Mouse (Mus musculus): ENCODE data around the gene Pnpla5. TPM values are rescaled to one million over a fixed set of nuclear protein-coding genes. Genes with fewer than 3 reads are reported as not detected.

The Pnpla5 gene
- polyA plus RNA-seq, 1 experiment from 2014 or later, result 0.05 TPM

GRCm38 (mm10) chr15:84136473-84137415 is 13.8 kb upstream of the Pnpla5 start:
- H3K27me3 ChIP-seq (ENCODE audit: insufficient read depth, low read length), result no peaks in the 10 kb centered on the region
- no peak overlapping the region for H3K4me3 ChIP-seq (ENCODE audit: low read depth, low read length)
- no peak overlapping the region for H3K9ac ChIP-seq (replicated peaks)
- H3K4me1 ChIP-seq (ENCODE audit: insufficient read depth), result peaks cover 3% of the 10 kb centered on the region; the same call in 1 of the 2 replicates
- DNase-seq, result no peak
- 42% methylated on average over 12 of the region's 12 CpGs for whole genome bisulfite sequencing (ENCODE audit: insufficient replicate concordance)
- no peaks in the 10 kb centered on the region for H3K36me3 ChIP-seq (replicated peaks; ENCODE audit: insufficient read depth, low read length)
- H3K4me2 ChIP-seq (ENCODE audit: low read depth, low read length), result no peak overlapping the region
- TF ChIP-seq EP300 (IDR thresholded peaks at IDR 0.05; ENCODE audit: low read depth) (no peak), CTCF (IDR thresholded peaks at IDR 0.05; ENCODE audit: low read depth) (no peak)
- H3K9me3 ChIP-seq (ENCODE audit: low read length), result no peaks in the 10 kb centered on the region
- H3K27ac ChIP-seq (ENCODE audit: low read depth), result no peak overlapping the region
- no peak for ATAC-seq

- Histone ChIP-seq H3K27ac (ENCODE audit: low read depth) (no peak overlapping the region), H3K27me3 (ENCODE audit: insufficient read depth, low read length) (no peaks in the 10 kb centered on the region), H3K9me3 (ENCODE audit: low read length) (no peaks in the 10 kb centered on the region), H3K4me2 (ENCODE audit: low read depth, low read length) (no peak overlapping the region), H3K9ac (replicated peaks) (no peak overlapping the region), H3K4me1 (ENCODE audit: insufficient read depth) (peaks cover 3% of the 10 kb centered on the region; the same call in 1 of the 2 replicates), H3K36me3 (replicated peaks; ENCODE audit: insufficient read depth, low read length) (no peaks in the 10 kb centered on the region), H3K4me3 (ENCODE audit: low read depth, low read length) (no peak overlapping the region)
- ATAC-seq (no peak), DNase-seq (peak; percentile 65)
- TF ChIP-seq EP300 (IDR thresholded peaks at IDR 0.05; ENCODE audit: low read depth) (no peak), CTCF (IDR thresholded peaks at IDR 0.05; ENCODE audit: low read depth) (peak; percentile 78)
- WGBS (ENCODE audit: insufficient replicate concordance), result 73% methylated on average over 5 of the region's 5 CpGs
These were observed 12.5 kb upstream of the Pnpla5 start for GRCm38 (mm10) chr15:84135472-84135871.

- WGBS (ENCODE audit: insufficient replicate concordance), result 55% methylated on average over 4 of the region's 4 CpGs
- DNase-seq, result no peak
These were observed 10.5 kb upstream of the Pnpla5 start for GRCm38 (mm10) chr15:84133440-84133839.

GRCm38 (mm10) chr15:84131971-84132370 is 9.0 kb upstream of the Pnpla5 start:
- no peak overlapping the region for H3K4me3 ChIP-seq (ENCODE audit: low read depth, low read length)
- ATAC-seq (no peak), DNase-seq (no peak)
- H3K9ac ChIP-seq (replicated peaks), result no peak overlapping the region
- no peaks in the 10 kb centered on the region for H3K36me3 ChIP-seq (replicated peaks; ENCODE audit: insufficient read depth, low read length)
- 78% methylated on average over 7 of the region's 7 CpGs for WGBS (ENCODE audit: insufficient replicate concordance)
- H3K9me3 ChIP-seq (ENCODE audit: low read length), result no peaks in the 10 kb centered on the region
- no peak overlapping the region for H3K4me2 ChIP-seq (ENCODE audit: low read depth, low read length)
- no peak overlapping the region for H3K27ac ChIP-seq (ENCODE audit: low read depth)
- no peak for TF ChIP-seq CTCF (IDR thresholded peaks at IDR 0.05; ENCODE audit: low read depth)
- TF ChIP-seq EP300 (IDR thresholded peaks at IDR 0.05; ENCODE audit: low read depth), result no peak
- H3K4me1 ChIP-seq (ENCODE audit: insufficient read depth), result no peaks in the 10 kb centered on the region
- H3K27me3 ChIP-seq (ENCODE audit: insufficient read depth, low read length), result no peaks in the 10 kb centered on the region

More at GRCm38 (mm10) chr15:84133440-84133839, 10.5 kb upstream of the Pnpla5 start:
- Histone ChIP-seq H3K36me3 (replicated peaks; ENCODE audit: insufficient read depth, low read length) (no peaks in the 10 kb centered on the region), H3K4me3 (ENCODE audit: low read depth, low read length) (no peak overlapping the region), H3K9ac (replicated peaks) (no peak overlapping the region), H3K4me2 (ENCODE audit: low read depth, low read length) (no peak overlapping the region), H3K9me3 (ENCODE audit: low read length) (no peaks in the 10 kb centered on the region), H3K27ac (ENCODE audit: low read depth) (no peak overlapping the region), H3K4me1 (ENCODE audit: insufficient read depth) (no peaks in the 10 kb centered on the region), H3K27me3 (ENCODE audit: insufficient read depth, low read length) (no peaks in the 10 kb centered on the region)
- TF ChIP-seq CTCF (IDR thresholded peaks at IDR 0.05; ENCODE audit: low read depth), result no peak
- TF ChIP-seq EP300 (IDR thresholded peaks at IDR 0.05; ENCODE audit: low read depth), result no peak
- ATAC-seq, result no peak

- H3K9ac ChIP-seq (replicated peaks), result no peak overlapping the region
- ATAC-seq (peak; percentile 17; the same call in 1 of the 2 replicates), DNase-seq (peak; percentile 36)
- H3K4me3 ChIP-seq (ENCODE audit: low read depth, low read length), result no peak overlapping the region
- H3K4me1 ChIP-seq (ENCODE audit: insufficient read depth), result no peaks in the 10 kb centered on the region
- TF ChIP-seq CTCF (IDR thresholded peaks at IDR 0.05; ENCODE audit: low read depth), result no peak
- TF ChIP-seq EP300 (IDR thresholded peaks at IDR 0.05; ENCODE audit: low read depth), result no peak
- no peaks in the 10 kb centered on the region for H3K36me3 ChIP-seq (replicated peaks; ENCODE audit: insufficient read depth, low read length)
- H3K27me3 ChIP-seq (ENCODE audit: insufficient read depth, low read length), result no peaks in the 10 kb centered on the region
- no peak overlapping the region for H3K27ac ChIP-seq (ENCODE audit: low read depth)
- H3K9me3 ChIP-seq (ENCODE audit: low read length), result no peaks in the 10 kb centered on the region
- no peak overlapping the region for H3K4me2 ChIP-seq (ENCODE audit: low read depth, low read length)
- 54% methylated on average over 16 of the region's 16 CpGs for WGBS (ENCODE audit: insufficient replicate concordance)
These were observed 8.3 kb upstream of the Pnpla5 start for GRCm38 (mm10) chr15:84131096-84131786.

- WGBS (ENCODE audit: insufficient replicate concordance), result 18% methylated on average over 5 of the region's 5 CpGs
- DNase-seq, result peak; percentile 45
- H3K4me1 ChIP-seq (ENCODE audit: insufficient read depth), result no peaks in the 10 kb centered on the region
- H3K4me3 ChIP-seq (ENCODE audit: low read depth, low read length), result no peak overlapping the region
- no peaks in the 10 kb centered on the region for H3K27me3 ChIP-seq (ENCODE audit: insufficient read depth, low read length)
- H3K9me3 ChIP-seq (ENCODE audit: low read length), result no peaks in the 10 kb centered on the region
- no peak overlapping the region for H3K27ac ChIP-seq (ENCODE audit: low read depth)
- H3K4me2 ChIP-seq (ENCODE audit: low read depth, low read length), result no peak overlapping the region
- H3K36me3 ChIP-seq (replicated peaks; ENCODE audit: insufficient read depth, low read length), result no peaks in the 10 kb centered on the region
- TF ChIP-seq EP300 (IDR thresholded peaks at IDR 0.05; ENCODE audit: low read depth) (no peak), CTCF (IDR thresholded peaks at IDR 0.05; ENCODE audit: low read depth) (peak; percentile 36)
- ATAC-seq, result no peak
- no peak overlapping the region for H3K9ac ChIP-seq (replicated peaks)
These were observed 3.9 kb upstream of the Pnpla5 start for GRCm38 (mm10) chr15:84126871-84127270.

All from liver, postnatal 0 days (tissue).